Mouse (Mus musculus) limb, embryonic 11.5 days (tissue): ENCODE results near the gene Selenon. TPM values are rescaled to one million over a fixed set of nuclear protein-coding genes. Genes with fewer than 3 reads are reported as not detected.
"Not testable (repeated sequence)": the region's sequence is repeated elsewhere in the genome, so short reads cannot be mapped to it uniquely, and the experiment has no call there.

Experiments used
- ATAC-seq: fragments of 200-750 bp; cut with Nextera tagmentation; 2 replicates; pipeline ENCODE4 v1.8.0; 2017; ENCODE audit warnings: low read depth; ENCODE audit not compliant: insufficient number of reproducible peaks, low FRiP score, low TSS enrichment
- DNase-seq: peaks from one replicate; pipeline ENCODE4 v3.0.0-alpha.2; 2015; ENCODE audit warnings: low spot score
- H3K27ac ChIP-seq: fragments of 300-500 bp; sonication (generic); replicated peaks from 2 replicates; pipeline ENCODE4 v1.5.1; 2014; ENCODE audit warnings: low read depth, mild to moderate bottlenecking, low read length
- H3K27me3 ChIP-seq: fragments of 300-500 bp; sonication (generic); 2 replicates; pipeline ENCODE4 v1.6.1; 2014; ENCODE audit warnings: mild to moderate bottlenecking, low read length, mixed read lengths; ENCODE audit not compliant: control insufficient read depth, insufficient read depth
- H3K36me3 ChIP-seq: fragments of 300-500 bp; sonication (generic); 2 replicates; pipeline ENCODE4 v1.6.1; 2014; ENCODE audit warnings: mild to moderate bottlenecking, low read length, moderate library complexity, mixed read lengths; ENCODE audit not compliant: control insufficient read depth, insufficient read depth
- H3K4me1 ChIP-seq: fragments of 300-500 bp; sonication (generic); 2 replicates; pipeline ENCODE4 v1.6.1; 2014; ENCODE audit warnings: low read length, mixed read lengths; ENCODE audit not compliant: control insufficient read depth, insufficient read depth
- H3K4me2 ChIP-seq: fragments of 300-500 bp; sonication (generic); 2 replicates; pipeline ENCODE4 v1.6.1; 2014; ENCODE audit warnings: low read depth, mild to moderate bottlenecking, moderate library complexity; ENCODE audit not compliant: severe bottlenecking
- H3K4me3 ChIP-seq: fragments of 300-500 bp; sonication (generic); 2 replicates; pipeline ENCODE4 v1.5.1; 2014; ENCODE audit warnings: low read depth, low read length
- H3K9ac ChIP-seq: fragments of 300-500 bp; sonication (generic); 2 replicates; pipeline ENCODE4 v1.6.1; 2014; ENCODE audit warnings: mild to moderate bottlenecking, low read length
- H3K9me3 ChIP-seq: fragments of 300-500 bp; sonication (generic); 2 replicates; pipeline ENCODE4 v1.6.1; 2016; ENCODE audit warnings: low read length; ENCODE audit not compliant: control insufficient read depth
- WGBS: fragments of 180-500 bp; shearing (Covaris S2); extraction: QIAGEN DNeasy Blood & Tissue Kit; methylation state at CpG from one replicate; pipeline ENCODE4 v1.1.7; 2014; 5-methylcytosine and 5-hydroxymethylcytosine counted together
- polyA plus RNA-seq: library from polyadenylated mRNA; unstranded; fragments of >200 nt; fragmentation: Nextera tagmentation; extraction: Ambion mirVana; gene quantifications from 2 replicates; pipeline ENCODE4 v1.2.1, GENCODE M21; 2014

The Selenon gene
- polyA plus RNA-seq, 1 experiment from 2014 or later, result 31.7 TPM

- H3K4me3 ChIP-seq, result no peak overlapping the region
- H3K36me3 ChIP-seq, result no peaks in the 10 kb centered on the region
- no peaks in the 10 kb centered on the region for H3K4me1 ChIP-seq
- no peak for DNase-seq
- H3K27me3 ChIP-seq, result no peaks in the 10 kb centered on the region
- WGBS, result 85% methylated on average over 4 of the region's 4 CpGs
- H3K27ac ChIP-seq, result no peak overlapping the region
- no peak overlapping the region for H3K4me2 ChIP-seq
- no peaks in the 10 kb centered on the region for H3K9me3 ChIP-seq
- H3K9ac ChIP-seq, result no peak overlapping the region
- no peak for ATAC-seq
Measured at GRCm38 (mm10) chr4:134505303-134505789, 46.6 kb downstream of the Selenon start.

DNA sequence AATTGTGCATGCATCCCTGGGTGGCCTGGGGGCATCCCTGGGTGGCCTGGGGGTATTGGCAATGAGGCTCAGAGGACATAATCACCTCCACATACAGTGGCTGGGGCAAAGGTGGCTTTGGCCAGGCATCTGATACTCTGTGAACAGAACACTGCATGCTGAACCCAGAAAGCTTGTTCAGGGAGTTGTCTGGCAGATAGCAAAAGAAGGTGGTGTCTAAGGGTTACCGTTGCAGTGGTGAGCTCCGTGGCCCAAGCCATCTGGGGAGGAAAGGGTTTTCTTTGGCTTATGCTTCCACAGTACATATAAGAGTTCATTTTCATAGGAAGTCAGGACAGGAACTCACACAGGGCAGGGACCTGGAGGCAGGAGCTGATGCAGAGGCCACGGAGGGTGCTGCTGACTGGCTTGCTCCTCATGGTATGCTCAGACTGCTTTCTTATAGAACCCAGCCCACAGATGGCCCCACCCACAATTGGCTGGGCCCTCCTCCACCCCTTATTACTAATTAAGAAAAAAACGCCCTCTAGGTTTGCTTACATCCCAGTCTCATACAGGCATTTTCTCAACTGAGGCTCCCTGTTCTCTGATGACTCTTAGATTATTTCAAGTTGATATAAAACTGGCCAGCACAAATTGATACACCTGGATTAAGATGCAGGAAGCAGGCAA lies 48.1 kb downstream of the Selenon start:
- H3K4me3 ChIP-seq, result no peak overlapping the region
- H3K27ac ChIP-seq, result no peak overlapping the region
- H3K27me3 ChIP-seq, result no peaks in the 10 kb centered on the region
- no peaks in the 10 kb centered on the region; the same call in 1 of the 2 replicates for H3K36me3 ChIP-seq
- DNase-seq, result no peak
- H3K4me1 ChIP-seq, result no peaks in the 10 kb centered on the region
- 80% methylated on average over 4 of the region's 4 CpGs for WGBS
- ATAC-seq, result no peak
- H3K4me2 ChIP-seq, result no peak overlapping the region
- no peak overlapping the region for H3K9ac ChIP-seq
- no peaks in the 10 kb centered on the region for H3K9me3 ChIP-seq

- 93% methylated on average over 6 of the region's 6 CpGs for WGBS
- no peaks in the 10 kb centered on the region for H3K9me3 ChIP-seq
- H3K27me3 ChIP-seq, result 0 out of 2 replicates have a peak, but pooled peaks cover 2% of the 10 kb centered on the region
- 0 out of 2 replicates have a peak, but pooled peaks cover 10% of the 10 kb centered on the region for H3K4me1 ChIP-seq
- no peak overlapping the region for H3K4me3 ChIP-seq
- no peak overlapping the region for H3K9ac ChIP-seq
- DNase-seq, result no peak
- H3K4me2 ChIP-seq, result no peak overlapping the region
- no peak overlapping the region for H3K27ac ChIP-seq
- H3K36me3 ChIP-seq, result no peaks in the 10 kb centered on the region; the same call in 1 of the 2 replicates
- no peak for ATAC-seq
Measured at GRCm38 (mm10) chr4:134501095-134501494, 50.9 kb downstream of the Selenon start.

DNA sequence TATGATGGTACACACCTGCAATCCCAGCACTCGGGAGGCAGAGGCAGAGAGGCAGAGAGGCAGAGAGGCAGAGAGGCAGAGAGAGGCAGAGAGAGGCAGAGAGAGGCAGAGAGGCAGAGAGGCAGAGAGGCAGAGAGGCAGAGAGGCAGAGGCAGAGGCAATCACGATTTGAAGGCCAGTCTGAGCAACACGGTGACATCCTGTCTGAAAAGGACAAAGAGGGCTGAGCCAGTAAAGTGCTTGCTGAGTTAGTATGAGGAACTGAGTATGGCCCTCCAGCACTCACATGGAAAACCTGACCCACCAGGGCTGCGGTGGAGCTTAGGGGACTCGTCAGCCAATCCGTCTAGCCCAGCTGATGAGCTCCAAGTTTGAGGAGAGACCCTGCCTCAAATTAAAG lies 53.0 kb downstream of the Selenon start:
- H3K9ac ChIP-seq, H3K27me3 ChIP-seq, H3K36me3 ChIP-seq, ATAC-seq, DNase-seq, H3K9me3 ChIP-seq, H3K4me3 ChIP-seq, H3K4me2 ChIP-seq, H3K27ac ChIP-seq: not testable (repeated sequence)
- 86% methylated on average over 6 of the region's 6 CpGs for WGBS
- H3K4me1 ChIP-seq, result 0 out of 2 replicates have a peak, but pooled peaks cover 10% of the 10 kb centered on the region

DNA sequence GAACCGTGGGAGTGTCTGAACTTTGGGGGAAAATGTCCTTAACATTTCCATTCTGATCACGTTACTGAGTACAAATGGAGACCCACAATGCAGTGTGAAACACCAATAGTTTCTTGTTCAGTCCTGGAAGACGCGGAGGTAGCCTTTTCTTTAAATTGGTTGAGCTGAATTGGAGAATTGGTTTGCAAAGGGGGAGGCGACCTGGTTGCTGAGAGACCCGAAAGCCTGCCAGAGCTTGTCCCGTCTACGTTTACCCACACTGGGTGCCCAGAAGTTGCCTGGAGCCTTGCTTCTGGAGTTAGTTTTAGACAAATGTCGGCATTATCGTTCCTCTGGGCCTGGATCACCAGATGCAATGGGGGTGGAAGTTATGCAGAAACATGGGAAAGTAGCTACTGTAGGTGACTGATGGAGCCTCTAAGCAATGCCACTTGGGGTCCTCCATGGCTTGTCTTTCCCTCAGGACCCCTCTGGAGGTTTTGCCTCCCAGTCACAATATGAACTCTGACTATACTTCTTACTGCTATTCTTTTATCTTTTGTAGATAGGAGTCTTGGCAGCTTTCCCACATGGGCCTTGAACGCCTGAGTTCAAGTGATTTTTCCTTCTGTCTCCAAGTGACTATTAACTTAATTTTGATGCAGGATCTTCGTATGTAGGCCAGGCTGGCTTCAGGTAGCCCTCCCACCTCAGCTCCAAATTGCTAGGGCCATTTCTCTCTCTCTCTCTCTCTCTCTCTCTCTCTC lies 53.8 kb downstream of the Selenon start:
- no peak overlapping the region for H3K4me3 ChIP-seq

GRCm38 (mm10) chr4:134497223-134497622 lies 54.7 kb downstream of the Selenon start:
- no peaks in the 10 kb centered on the region for H3K9me3 ChIP-seq
- 16% methylated on average over 6 of the region's 6 CpGs for WGBS
- H3K4me2 ChIP-seq, result peak overlapping the region; percentile 95
- H3K27me3 ChIP-seq, result 0 out of 2 replicates have a peak, but pooled peaks cover 2% of the 10 kb centered on the region
- no peaks in the 10 kb centered on the region; the same call in 1 of the 2 replicates for H3K36me3 ChIP-seq
- H3K9ac ChIP-seq, result peak overlapping the region; percentile 66; the same call in 1 of the 2 replicates
- ATAC-seq (no peak), DNase-seq (no peak)
- peak overlapping the region; percentile 42 for H3K4me3 ChIP-seq
- no peak overlapping the region for H3K27ac ChIP-seq
- 0 out of 2 replicates have a peak, but pooled peaks cover 10% of the 10 kb centered on the region for H3K4me1 ChIP-seq

More for the DNA sequence above, 53.8 kb downstream of the Selenon start:
- Histone ChIP-seq H3K27ac (no peak overlapping the region), H3K36me3 (no peaks in the 10 kb centered on the region; the same call in 1 of the 2 replicates), H3K9me3 (no peaks in the 10 kb centered on the region), H3K4me2 (no peak overlapping the region), H3K4me1 (0 out of 2 replicates have a peak, but pooled peaks cover 10% of the 10 kb centered on the region), H3K27me3 (0 out of 2 replicates have a peak, but pooled peaks cover 2% of the 10 kb centered on the region), H3K9ac (no peak overlapping the region)
- WGBS, result 84% methylated on average over 12 of the region's 12 CpGs
- ATAC-seq, result no peak
- DNase-seq, result no peak

DNA sequence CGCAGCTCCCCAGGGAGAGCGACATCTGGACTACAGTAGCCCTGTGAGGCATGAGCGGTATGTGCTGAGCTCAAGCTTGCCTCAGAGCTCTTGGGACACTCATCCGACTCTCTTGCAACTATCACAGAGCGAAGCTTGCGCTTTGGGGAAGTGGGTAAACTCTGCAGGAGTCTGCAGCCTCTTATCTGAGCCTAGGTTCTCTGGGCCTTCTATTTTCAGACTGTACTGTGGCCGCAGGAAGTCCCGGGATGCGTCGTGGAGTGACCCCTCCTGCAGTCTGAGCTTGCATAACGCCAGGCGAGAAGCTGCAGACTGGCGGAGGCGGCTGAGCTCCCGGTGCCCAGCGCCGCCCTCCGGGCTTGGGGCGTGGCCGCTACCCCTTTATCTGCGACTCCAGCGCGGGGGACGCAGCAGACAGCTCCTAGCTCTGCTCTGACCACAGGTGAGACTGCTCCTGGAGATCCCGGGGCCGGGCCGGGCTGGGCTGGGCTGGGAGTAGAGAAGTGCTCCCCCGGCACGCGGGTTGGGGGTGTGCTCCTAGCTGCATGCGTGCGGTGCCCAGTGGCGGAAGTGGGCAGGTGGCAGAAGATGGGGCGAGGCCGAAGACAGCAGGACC lies 55.3 kb downstream of the Selenon start, which contains the start of gene Paqr7:
Gene Paqr7, plus strand, starts transcription at position 103 of the 616 bp plus-strand sequence.
- Histone ChIP-seq H3K4me3 (peak within 1 kb of the TSS; percentile 42), H3K4me2 (peak within 1 kb of the TSS; percentile 95), H3K9me3 (no peaks in the 10 kb centered on the region), H3K4me1 (0 out of 2 replicates have a peak, but pooled peaks cover 10% of the 10 kb centered on the region), H3K9ac (peak within 1 kb of the TSS; percentile 66), H3K27me3 (0 out of 2 replicates have a peak, but pooled peaks cover 2% of the 10 kb centered on the region), H3K27ac (no peak within 1 kb of the TSS), H3K36me3 (no peaks in the 10 kb centered on the region; the same call in 1 of the 2 replicates)
- peak; percentile 62 for DNase-seq
- ATAC-seq, result 0 out of 2 replicates have a peak, but pooled peaks have one; percentile 32
- WGBS, result 3% methylated on average over 35 of the region's 35 CpGs

DNA sequence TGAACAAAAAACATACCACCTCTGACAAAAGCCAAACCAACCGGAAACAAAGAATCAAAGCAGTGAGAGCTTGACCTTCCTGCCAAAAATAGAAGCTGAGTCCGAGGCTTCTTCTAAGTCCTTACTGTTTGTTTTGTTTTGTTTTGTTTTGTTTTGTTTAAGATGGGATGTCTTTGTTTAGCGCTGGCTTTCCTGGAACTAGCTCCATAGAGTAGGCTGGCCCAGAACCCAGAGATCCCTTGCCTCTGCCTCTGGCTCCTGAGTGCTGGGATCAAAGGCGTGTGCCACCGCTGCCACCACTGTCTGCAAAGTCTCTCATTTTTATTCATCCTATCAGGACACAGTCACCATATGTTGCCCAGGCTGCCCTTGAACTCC lies 56.4 kb downstream of the Selenon start:
- ATAC-seq (no peak), DNase-seq (no peak)
- Histone ChIP-seq H3K36me3 (no peaks in the 10 kb centered on the region; the same call in 1 of the 2 replicates), H3K4me1 (0 out of 2 replicates have a peak, but pooled peaks cover 10% of the 10 kb centered on the region), H3K4me2 (no peak overlapping the region), H3K9ac (no peak overlapping the region), H3K9me3 (no peaks in the 10 kb centered on the region), H3K27ac (no peak overlapping the region), H3K27me3 (0 out of 2 replicates have a peak, but pooled peaks cover 2% of the 10 kb centered on the region), H3K4me3 (no peak overlapping the region)
- 82% methylated on average over 5 of the region's 5 CpGs for WGBS
